Mouse (Mus musculus) E14TG2a.4 (cell line): ENCODE results near the gene Cphx3.
"Not testable (repeated sequence)": the region's sequence is repeated elsewhere in the genome, so short reads cannot be mapped to it uniquely, and the experiment has no call there.

ENCODE experiments used
- CTCF ChIP-seq: conservative IDR thresholded peaks from 2 replicates; pipeline ENCODE4 v1.5.1; 2014; ENCODE audit warnings: low read length
- POU5F1 ChIP-seq: IDR thresholded peaks from 2 replicates; pipeline ENCODE4 v1.6.1; 2014; ENCODE audit warnings: low read length, borderline replicate concordance

DNA sequence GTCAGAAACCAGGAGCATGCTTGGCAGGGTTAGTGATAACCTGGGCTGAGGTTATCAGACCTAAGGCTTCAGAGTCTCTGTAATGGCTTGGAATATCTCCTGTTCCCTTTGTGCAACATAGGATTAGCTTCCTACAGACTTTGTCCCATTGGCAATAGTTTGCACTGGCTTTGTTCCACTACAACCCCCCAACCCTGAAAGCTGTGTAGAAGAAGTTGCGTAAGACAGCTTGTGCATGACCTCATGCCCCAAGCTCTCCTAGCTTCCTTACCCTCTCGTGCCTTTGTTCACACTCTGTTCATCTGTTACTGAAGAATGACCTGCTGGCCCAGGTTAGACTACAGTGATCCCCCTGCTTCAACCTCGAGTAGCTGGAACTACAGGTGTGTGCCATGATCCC, 15.5 kb downstream of the Cphx3 start:
- not testable (repeated sequence) for TF ChIP-seq CTCF, POU5F1
